In genomic region chr2:126628455-126628995, GRCm38 (mm10) we compare ENCODE assay signal across 36 mouse cellular contexts. TPM values are rescaled to one million over a fixed set of nuclear protein-coding genes. Genes with fewer than 3 reads are reported as not detected.
A peak's percentile ranks its signal among the peaks of the same experiment; 100 is the strongest.
DNase-seq lines count a peak whose midpoint lies in the region; ATAC-seq lines count a peak whose summit lies in the region.
"Had no signal": no experiment of that assay in that cellular context is flagged by ENCODE, and none has a peak within 500 bp of the region (broad histone marks: within the 10 kb centered on the region; RNA-seq: fewer than 3 reads in every experiment).

No protein-coding gene starts in this region.

- H3K27ac ChIP-seq in embryonic facial prominence, embryonic 15.5 days (replicated peaks), result peak overlapping the region; percentile 48; the same call in 1 of the 2 replicates
- peak overlapping the region; percentile 66 for H3K27ac ChIP-seq in limb, embryonic 12.5 days
- H3K27ac ChIP-seq in forebrain, embryonic 12.5 days, result no peak overlapping the region
- H3K27ac ChIP-seq: forebrain, embryonic 13.5 days; gastrocnemius, adult 2 months; hindbrain, embryonic 14.5 days; layer of hippocampus, adult 2 months; left cerebral cortex, adult 2 months; neural tube, embryonic 12.5 days; stomach, postnatal 0 days had no signal

- no peak overlapping the region for H3K4me3 ChIP-seq in embryonic facial prominence, embryonic 15.5 days (replicated peaks)
- H3K4me3 ChIP-seq in limb, embryonic 12.5 days (replicated peaks), result no peak overlapping the region
- H3K4me3 ChIP-seq in forebrain, embryonic 12.5 days (replicated peaks), result no peak overlapping the region
- H3K4me3 ChIP-seq: erythroblast, embryonic 14.5 days; forebrain, embryonic 13.5 days; gastrocnemius, adult 2 months; layer of hippocampus, adult 2 months; left cerebral cortex, adult 2 months; megakaryocyte, embryonic 14.5 days; neural tube, embryonic 12.5 days had no signal

- H3K4me2 ChIP-seq in embryonic facial prominence, embryonic 15.5 days (replicated peaks), result no peak overlapping the region
- H3K4me2 ChIP-seq in limb, embryonic 12.5 days, result no peak overlapping the region
- no peak overlapping the region for H3K4me2 ChIP-seq in forebrain, embryonic 12.5 days
- H3K4me2 ChIP-seq: forebrain, embryonic 13.5 days; heart, embryonic 11.5 days; hindbrain, embryonic 14.5 days; liver, embryonic 11.5 days; neural tube, embryonic 12.5 days had no signal

- peaks cover under 1% of the 10 kb centered on the region; the same call in 1 of the 2 replicates for H3K36me3 ChIP-seq in embryonic facial prominence, embryonic 15.5 days
- H3K36me3 ChIP-seq in limb, embryonic 12.5 days, result peaks cover 40% of the 10 kb centered on the region
- peaks cover 35% of the 10 kb centered on the region for H3K36me3 ChIP-seq in forebrain, embryonic 12.5 days (replicated peaks)

- no peak for ATAC-seq in embryonic facial prominence, embryonic 15.5 days (ENCODE audit: insufficient number of reproducible peaks, low FRiP score, low TSS enrichment, low read depth)
- ATAC-seq in limb, embryonic 12.5 days (ENCODE audit: insufficient number of reproducible peaks, insufficient read depth, low FRiP score, low TSS enrichment, low read depth), result peak; percentile 68; the same call in 1 of the 2 replicates
- no peak for ATAC-seq in forebrain, embryonic 12.5 days (ENCODE audit: low FRiP score)
- ATAC-seq: activated CD4-positive, CD25-positive, alpha-beta regulatory T cell, adult 4 months; forebrain, embryonic 13.5 days; lung, postnatal 0 days had no signal

- no peak overlapping the region for H3K9ac ChIP-seq in embryonic facial prominence, embryonic 15.5 days
- no peak overlapping the region for H3K9ac ChIP-seq in limb, embryonic 12.5 days (replicated peaks)
- no peak overlapping the region for H3K9ac ChIP-seq in forebrain, embryonic 12.5 days
- H3K9ac ChIP-seq: forebrain, embryonic 13.5 days; hindbrain, embryonic 14.5 days; neural tube, embryonic 12.5 days had no signal

- H3K9me3 ChIP-seq in embryonic facial prominence, embryonic 15.5 days (replicated peaks), result no peaks in the 10 kb centered on the region
- H3K9me3 ChIP-seq in limb, embryonic 12.5 days, result 0 out of 2 replicates have a peak, but pooled peaks cover 3% of the 10 kb centered on the region
- no peaks in the 10 kb centered on the region for H3K9me3 ChIP-seq in forebrain, embryonic 12.5 days
- H3K9me3 ChIP-seq: forebrain, embryonic 13.5 days; neural tube, embryonic 12.5 days had no signal

- no peaks in the 10 kb centered on the region for H3K27me3 ChIP-seq in embryonic facial prominence, embryonic 15.5 days
- H3K27me3 ChIP-seq in limb, embryonic 12.5 days, result no peaks in the 10 kb centered on the region
- no peaks in the 10 kb centered on the region for H3K27me3 ChIP-seq in forebrain, embryonic 12.5 days
- H3K27me3 ChIP-seq: CH12.LX; forebrain, embryonic 13.5 days; megakaryocyte, embryonic 14.5 days; neural tube, embryonic 12.5 days had no signal

- 42% methylated on average over 9 of the region's 9 CpGs for WGBS in embryonic facial prominence, embryonic 15.5 days
- 29% methylated on average over 9 of the region's 9 CpGs for WGBS in limb, embryonic 12.5 days
- 85% methylated on average over 9 of the region's 9 CpGs for WGBS in forebrain, embryonic 12.5 days

- DNase-seq in embryo, embryonic 10 days (ENCODE audit: low spot score), result peak; percentile 52
- DNase-seq in embryo, embryonic 9.5 days (ENCODE audit: extremely low spot score), result no peak
- no peak for DNase-seq in neural tube, embryonic 10.5 days (ENCODE audit: extremely low spot score, low spot score)
- DNase-seq in urinary bladder, adult 2 months (ENCODE audit: low spot score), result no peak
- no peak for DNase-seq in thymus, postnatal 25 days
- DNase-seq: adrenal gland, adult 2 months; adrenal gland, postnatal 36 days; cerebellum, adult 18-20 months; cerebellum, postnatal 10 days; gastrocnemius, adult 2 months; gastrocnemius, postnatal 36 days; heart, adult 18-20 months; kidney, adult 18-20 months; kidney, postnatal 36 days; lung, postnatal 4 days; midbrain, embryonic 14.5 days; right cerebral cortex, adult 18-20 months; right cerebral cortex, postnatal 4 days; thymus, adult 18-20 months; thymus, postnatal 36 days had no signal

- peaks cover 6% of the 10 kb centered on the region for H3K4me1 ChIP-seq in embryonic facial prominence, embryonic 15.5 days
- peaks cover 27% of the 10 kb centered on the region for H3K4me1 ChIP-seq in limb, embryonic 12.5 days (replicated peaks)
- H3K4me1 ChIP-seq in forebrain, embryonic 12.5 days, result 0 out of 2 replicates have a peak, but pooled peaks cover 3% of the 10 kb centered on the region
- H3K4me1 ChIP-seq: forebrain, embryonic 13.5 days; megakaryocyte, embryonic 14.5 days; neural tube, embryonic 12.5 days had no signal

RNA-seq across cellular contexts. Expression of gene Hdc, which starts 9.4 kb away (rescaled TPM):
- 129 and 142 TPM in 2 replicates for polyA plus RNA-seq in embryonic facial prominence, embryonic 15.5 days (2015; fragmentation: Nextera tagmentation; extraction: Ambion mirVana)
- 1.0 and 1.5 TPM in 2 replicates for polyA plus RNA-seq in limb, embryonic 12.5 days (2016; fragmentation: Nextera tagmentation; extraction: Ambion mirVana)
- polyA plus RNA-seq in urinary bladder, adult 2 months (2012; rRNA removed), result 0.58 and 0.71 TPM in 2 replicates
- polyA plus RNA-seq in forebrain, embryonic 12.5 days (2016; fragmentation: Nextera tagmentation; extraction: Ambion mirVana), result 0.90 and 0.91 TPM in 2 replicates

RNA-seq across cellular contexts. Expression of gene Gabpb1, which starts 47.6 kb away (rescaled TPM):
- polyA plus RNA-seq in embryonic facial prominence, embryonic 15.5 days (2015; fragmentation: Nextera tagmentation; extraction: Ambion mirVana), result 41.3 and 41.6 TPM in 2 replicates
- 89.2 and 91.2 TPM in 2 replicates for polyA plus RNA-seq in limb, embryonic 12.5 days (2016; fragmentation: Nextera tagmentation; extraction: Ambion mirVana)
- 16.4 and 17.1 TPM in 2 replicates for polyA plus RNA-seq in urinary bladder, adult 2 months (2012; rRNA removed)
- polyA plus RNA-seq in forebrain, embryonic 12.5 days (2016; fragmentation: Nextera tagmentation; extraction: Ambion mirVana), result 75.5 and 85.3 TPM in 2 replicates

Comparison
In these comparisons a context has a peak if more than half of its experiments do, and no peak if none do; other contexts are left out.
1. RNA of gene Hdc, which starts 9.4 kb away (polyA plus RNA-seq): 129 to 142 TPM in embryonic facial prominence, embryonic 15.5 days; 1.0 to 1.5 TPM in limb, embryonic 12.5 days, 0.90 to 0.91 TPM in forebrain, embryonic 12.5 days and 0.58 to 0.71 TPM in urinary bladder, adult 2 months; every median in the first group is over 10 times any median in the second.